Mouse (Mus musculus) ZHBTc4 (cell line): ENCODE results near the gene Sgk1.

Experiments
- DNase-seq: peaks from one replicate; pipeline ENCODE4 v3.0.0-alpha.2; 2011; ENCODE audit warnings: low read depth, low spot score

The Sgk1 gene

GRCm38 (mm10) chr10:21882184-21883081, at the start of gene Sgk1:
Gene Sgk1 (plus strand): TSS chr10:21882184.
- peak; percentile 54 for DNase-seq

DNA sequence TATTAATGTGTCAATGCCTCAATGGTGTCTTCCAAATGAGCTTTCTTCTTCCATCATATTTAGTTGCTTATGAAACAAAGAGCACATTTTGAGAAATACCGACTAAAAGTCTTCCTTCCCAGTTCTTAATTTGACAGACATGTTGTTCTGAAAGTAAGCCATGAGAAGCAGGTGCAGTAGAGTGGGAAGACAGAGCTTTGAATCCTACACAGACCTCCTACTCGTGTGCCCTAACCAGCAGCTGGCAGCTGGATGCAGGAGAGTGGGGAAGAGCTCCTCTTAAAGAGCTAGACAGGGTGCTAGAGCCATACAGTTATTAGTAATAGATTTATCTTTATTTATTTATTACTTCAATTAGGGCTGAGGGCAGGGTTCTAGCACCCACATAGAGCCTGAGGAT, 49.7 kb upstream of the Sgk1 start:
- DNase-seq = no peak

GRCm38 (mm10) chr10:21833757-21834156, 48.2 kb upstream of the Sgk1 start:
- no peak for DNase-seq

DNA sequence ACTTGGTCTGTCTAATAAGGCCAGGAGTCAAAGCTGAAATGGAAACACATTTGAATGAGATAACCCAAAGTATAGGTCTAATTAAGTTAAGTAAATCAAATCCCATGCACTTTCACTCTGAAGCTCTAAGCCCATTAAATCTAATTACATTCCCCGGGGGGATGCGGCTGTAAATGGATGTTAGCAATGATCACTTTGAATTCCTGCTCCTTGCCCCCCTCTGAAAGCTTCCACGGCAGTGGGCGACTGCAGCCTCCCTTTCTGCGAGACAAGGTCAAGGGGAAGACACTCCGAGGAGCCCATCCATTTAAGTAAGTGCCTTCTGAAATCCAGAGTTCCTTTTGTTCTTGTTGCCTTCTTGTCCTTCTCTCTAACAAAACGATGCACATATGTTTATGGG, 46.9 kb upstream of the Sgk1 start:
- DNase-seq = no peak

DNA sequence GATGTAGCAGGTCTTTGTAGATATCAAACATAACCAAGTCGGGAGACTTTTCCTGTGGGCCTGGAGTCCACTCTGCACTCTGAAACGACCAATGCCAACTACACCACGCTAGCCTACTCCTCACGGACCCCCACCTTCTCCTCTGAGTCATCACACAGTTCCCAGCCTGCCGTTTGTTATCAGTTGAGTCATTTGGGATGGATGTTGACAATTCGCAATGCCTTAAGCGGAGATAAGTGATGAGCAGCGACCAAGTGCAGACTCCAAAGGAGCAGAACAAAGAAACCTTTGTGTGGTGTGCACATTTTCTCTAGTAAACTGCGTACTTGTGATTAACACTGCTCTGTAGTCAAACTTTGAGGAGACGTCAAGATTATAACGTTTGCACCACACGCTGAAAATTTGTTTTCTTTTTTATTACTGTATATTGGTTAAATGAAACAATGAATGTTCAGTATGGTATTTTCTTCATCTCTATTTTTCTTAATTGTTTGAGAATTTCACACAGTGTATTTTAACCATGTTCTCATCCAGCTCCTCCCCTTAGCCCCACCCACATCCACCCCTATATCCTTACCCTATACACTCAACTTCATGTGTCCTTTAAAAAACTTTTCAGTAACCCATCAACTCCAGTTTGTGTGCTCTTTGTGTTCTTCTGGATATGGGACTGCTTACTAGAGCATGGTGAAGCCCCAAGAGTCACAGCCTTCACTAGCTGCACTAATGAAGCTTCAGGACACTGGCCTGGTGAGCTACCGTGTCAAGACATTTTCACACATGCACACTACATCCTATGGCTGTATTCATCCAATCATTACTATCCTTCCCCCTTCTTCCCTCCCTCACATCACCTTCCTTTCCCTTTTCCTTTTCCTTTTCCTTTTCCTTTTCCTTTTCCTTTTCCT, 42.5 kb upstream of the Sgk1 start:
- DNase-seq = no peak

DNA sequence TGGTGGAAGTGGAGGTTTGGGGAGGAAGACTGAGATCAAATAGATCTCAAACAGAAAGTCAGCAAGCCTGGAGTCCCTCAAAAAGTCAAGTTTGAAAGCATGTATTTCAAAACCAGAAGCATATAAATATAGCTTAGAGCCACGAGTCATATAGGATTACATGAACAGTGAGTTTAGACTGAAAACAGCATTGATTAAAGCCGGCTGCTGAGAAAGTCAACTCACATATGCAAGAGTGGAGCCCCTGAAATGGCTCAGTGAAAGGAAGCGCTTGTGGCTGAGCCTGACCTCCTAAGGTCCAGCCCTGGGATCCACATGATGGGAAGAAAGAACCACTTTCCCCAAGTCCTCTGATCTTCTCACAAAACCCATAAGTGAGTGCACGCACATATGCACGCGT, 38.7 kb upstream of the Sgk1 start:
- DNase-seq = no peak

- no peak for DNase-seq
These were observed 38.1 kb upstream of the Sgk1 start for GRCm38 (mm10) chr10:21843861-21844260.

GRCm38 (mm10) chr10:21844391-21844790, 37.6 kb upstream of the Sgk1 start:
- DNase-seq = no peak

- peak; percentile 91 for DNase-seq
These were observed 36.2 kb upstream of the Sgk1 start for GRCm38 (mm10) chr10:21845601-21846282.

DNA sequence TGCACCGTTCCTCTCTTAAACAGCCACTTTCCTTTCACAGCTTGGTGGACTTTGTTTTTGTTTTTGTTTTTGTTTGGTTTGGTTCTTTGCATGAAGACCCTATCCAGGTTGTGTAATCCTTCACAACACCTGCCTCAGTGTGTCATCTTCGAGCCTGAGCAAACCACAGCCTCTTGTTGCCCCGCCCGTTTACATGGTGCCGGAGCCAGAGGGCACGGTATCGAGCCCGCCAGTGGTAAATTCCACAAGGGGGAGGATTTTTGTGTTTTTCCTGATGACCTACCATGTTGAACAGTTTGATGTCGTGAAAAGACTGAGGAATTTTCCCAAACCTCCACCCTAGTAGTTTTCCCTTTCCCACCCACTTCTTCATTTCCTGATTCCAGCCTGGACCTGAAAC, 35.6 kb upstream of the Sgk1 start:
- DNase-seq = peak; percentile 86

DNA sequence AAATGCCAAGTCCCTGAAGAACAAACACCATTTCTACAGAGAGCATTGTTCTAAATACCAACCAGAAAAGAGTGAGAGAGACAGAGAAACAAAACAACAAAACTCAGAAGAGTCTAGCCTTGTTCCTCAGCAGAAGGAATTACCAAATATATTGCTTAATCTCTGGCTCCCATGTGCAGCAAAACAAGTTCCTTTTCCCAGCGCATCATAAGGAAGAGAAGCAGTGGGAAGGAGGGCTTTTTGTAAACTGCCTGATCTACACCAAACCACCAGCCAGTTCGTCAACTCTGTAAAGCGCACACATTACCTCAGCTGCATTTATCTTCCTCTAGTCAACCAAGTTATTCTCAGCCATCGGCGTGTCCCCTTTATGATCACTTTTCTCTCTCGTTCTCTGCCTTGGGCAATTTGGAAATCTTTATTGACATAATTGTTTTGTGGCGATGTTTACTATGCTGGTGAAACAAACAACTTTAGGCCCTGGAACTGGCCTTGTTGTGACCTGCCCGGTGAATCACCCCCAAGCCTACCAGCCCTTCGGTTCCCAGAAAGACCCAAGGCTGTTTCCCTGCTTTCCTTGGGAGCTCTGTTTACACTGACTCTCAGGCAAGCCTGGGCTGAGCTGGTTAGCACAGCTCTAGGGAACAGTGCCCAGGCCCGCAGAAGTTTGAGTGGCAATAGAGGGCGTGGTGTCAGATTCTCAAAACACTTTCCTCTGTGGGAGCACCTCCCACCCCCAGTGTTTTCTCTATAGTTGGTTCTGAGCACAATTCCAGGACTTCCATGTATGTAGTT, 34.8 kb upstream of the Sgk1 start:
- DNase-seq = peak; percentile 57

GRCm38 (mm10) chr10:21847931-21848670, 33.9 kb upstream of the Sgk1 start:
- DNase-seq = peak; percentile 56

DNA sequence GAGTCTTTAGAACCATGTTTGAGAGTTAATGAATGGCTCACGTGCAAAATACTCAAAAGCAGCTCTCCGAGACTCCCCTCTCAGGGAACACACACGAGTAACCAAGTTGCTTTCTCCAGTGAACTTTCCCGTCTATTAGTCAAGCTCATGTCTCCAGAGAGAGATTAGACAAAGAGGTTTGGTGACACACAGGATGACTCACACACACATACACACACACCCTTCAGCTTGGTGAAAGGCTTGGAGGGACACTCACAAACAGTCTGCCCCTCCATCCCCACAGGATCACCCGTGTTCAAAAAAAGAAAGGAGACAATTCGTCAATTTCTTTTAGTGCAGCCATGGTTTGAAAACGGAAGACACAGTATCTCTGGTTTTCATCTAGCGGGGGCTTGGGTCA, 32.7 kb upstream of the Sgk1 start:
- no peak for DNase-seq

DNA sequence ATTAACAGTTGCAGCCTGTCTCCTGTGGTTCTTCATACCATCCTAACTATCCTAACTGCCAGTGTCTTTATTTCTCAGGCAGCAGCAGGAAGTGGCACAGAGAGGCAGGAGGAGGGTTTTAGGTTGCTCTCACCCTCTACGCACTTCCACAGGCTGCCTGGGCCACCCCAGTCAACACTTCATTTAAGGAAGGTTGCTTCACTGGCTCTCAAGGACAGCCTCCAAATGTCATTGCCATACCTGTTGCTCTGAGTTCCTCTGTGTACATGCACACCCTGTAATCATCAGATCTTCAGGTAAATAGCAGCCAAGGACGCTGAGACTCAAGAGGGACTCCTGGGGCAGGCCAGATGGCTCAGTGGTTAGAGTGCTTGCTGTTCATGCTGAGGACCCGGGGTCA, 31.7 kb upstream of the Sgk1 start:
- DNase-seq = no peak

DNA sequence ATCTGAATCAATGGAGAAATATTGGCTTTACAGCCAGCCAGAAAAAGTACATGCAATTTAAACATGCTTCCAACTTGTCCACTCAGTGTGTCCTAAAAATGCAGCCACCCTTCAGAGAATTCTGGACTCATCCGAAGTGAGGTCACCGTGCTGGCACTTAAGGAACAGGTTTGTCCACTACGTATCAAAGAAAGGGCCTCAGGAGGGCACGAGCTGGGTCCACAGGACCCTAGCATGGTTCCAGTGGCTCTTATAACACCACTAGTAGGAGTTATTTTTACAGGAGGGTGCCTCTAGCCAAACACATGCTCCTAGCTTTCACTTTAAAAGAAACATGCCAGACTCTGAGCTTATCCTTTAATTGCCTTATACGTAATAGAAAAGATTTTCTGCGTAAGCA, 28.9 kb upstream of the Sgk1 start:
- no peak for DNase-seq

DNA sequence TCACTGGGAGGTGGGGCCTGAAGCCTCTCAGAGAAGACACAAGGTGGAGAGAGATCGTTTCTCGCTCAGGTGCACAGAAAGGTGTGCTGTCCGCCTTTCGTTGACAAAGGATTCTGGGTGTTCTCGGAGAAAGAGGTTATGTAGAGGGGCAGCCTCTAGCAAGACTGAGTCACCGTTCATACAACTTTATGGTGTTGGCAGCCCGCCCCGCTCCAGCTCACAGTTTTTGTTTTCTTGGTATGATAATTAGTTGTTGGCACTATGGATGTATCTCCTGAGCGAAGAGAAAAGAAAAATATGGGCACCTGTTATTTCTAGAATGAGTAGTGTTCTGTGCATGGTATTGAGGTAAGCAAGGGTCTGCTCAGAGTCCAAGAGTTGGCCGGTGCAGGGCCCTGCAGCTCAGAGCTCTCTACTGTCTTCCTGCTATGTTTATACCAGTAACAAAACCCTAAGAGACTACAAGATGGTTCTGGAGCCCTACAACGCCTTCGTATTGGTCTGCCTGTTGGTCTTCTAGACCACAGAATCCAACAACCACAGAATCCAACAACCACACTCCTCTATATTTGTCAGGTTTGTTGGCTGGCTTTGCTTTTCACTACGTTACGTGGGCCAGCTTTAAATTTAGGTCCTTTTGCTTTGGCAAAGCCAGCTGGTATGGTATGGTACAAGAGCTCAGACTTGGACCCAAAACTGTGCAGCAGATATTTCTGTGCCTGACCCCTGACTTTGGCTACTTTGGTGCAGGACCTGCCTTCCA, 28.2 kb upstream of the Sgk1 start:
- no peak for DNase-seq

DNA sequence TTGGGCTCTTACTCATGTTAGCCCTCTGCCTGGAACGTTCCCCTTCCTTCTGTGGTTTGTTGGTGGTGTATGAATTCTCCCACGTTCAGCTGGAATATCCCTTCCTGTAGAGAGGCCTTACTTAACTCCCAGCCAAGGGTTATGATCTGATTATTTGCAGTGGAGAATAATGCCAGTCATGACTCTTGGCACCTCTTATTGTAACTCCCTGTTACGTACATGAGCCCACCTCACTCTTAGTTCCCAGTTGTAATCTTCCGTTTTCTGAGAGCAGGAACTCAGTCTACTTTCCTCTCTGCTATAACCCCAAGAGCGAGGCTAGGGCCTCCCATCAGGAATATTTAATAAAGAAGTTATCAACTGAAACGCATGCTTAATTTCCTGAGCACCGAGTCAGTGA, 26.6 kb upstream of the Sgk1 start:
- no peak for DNase-seq

GRCm38 (mm10) chr10:21857676-21858075, 24.3 kb upstream of the Sgk1 start:
- DNase-seq = peak; percentile 49

DNA sequence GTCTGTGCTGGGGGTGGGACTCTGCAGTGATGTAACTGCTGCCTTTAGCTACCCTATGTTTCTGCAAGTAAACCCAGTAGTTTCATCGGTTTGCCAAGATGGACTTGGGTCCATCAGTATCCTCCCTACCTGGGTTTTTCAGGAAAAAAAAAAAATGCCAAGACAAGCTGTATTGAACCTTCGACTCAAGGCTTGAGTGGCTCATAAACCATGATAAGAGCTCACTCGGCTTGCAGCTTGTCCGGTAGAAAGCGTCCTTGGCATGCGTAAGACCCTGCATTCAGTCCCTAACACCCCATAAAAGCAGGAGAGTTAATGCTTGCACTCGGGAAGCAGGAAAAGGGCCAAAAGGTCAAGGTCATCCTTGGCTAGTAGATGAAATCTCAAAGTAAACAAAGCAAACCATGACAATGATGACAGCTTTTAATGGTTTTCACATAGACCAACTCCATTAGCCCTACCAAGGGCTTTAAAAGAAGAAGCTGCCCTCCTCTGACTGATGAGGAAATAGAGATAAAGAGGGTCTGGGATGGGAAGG, 23.5 kb upstream of the Sgk1 start:
- DNase-seq = peak; percentile 37
